Mouse (Mus musculus): ENCODE results near the gene Hopx. TPM values are rescaled to one million over a fixed set of nuclear protein-coding genes. Genes with fewer than 3 reads are reported as not detected.
"Not testable (repeated sequence)": the region's sequence is repeated elsewhere in the genome, so short reads cannot be mapped to it uniquely, and the experiment has no call there.

Gene Hopx
- polyA plus RNA-seq, 1 experiment from 2014 or later = 2.8 TPM

- Histone ChIP-seq H3K27me3 (no peaks in the 10 kb centered on the region), H3K9ac (no peak overlapping the region), H3K4me1 (peaks cover 10% of the 10 kb centered on the region), H3K9me3 (replicated peaks) (no peaks in the 10 kb centered on the region), H3K36me3 (no peaks in the 10 kb centered on the region), H3K27ac (no peak overlapping the region), H3K4me2 (replicated peaks) (no peak overlapping the region), H3K4me3 (no peak overlapping the region)
- 75% methylated on average over 2 of the region's 2 CpGs for WGBS
- ATAC-seq (ENCODE audit: low FRiP score) = no peak
Observed at GRCm38 (mm10) chr5:77112066-77112465, 2.9 kb downstream of the Hopx start.

- no peak overlapping the region for H3K4me3 ChIP-seq
- H3K4me2 ChIP-seq (replicated peaks) = no peak overlapping the region
- H3K27ac ChIP-seq = no peak overlapping the region
- no peaks in the 10 kb centered on the region for H3K27me3 ChIP-seq
- H3K4me1 ChIP-seq = peaks cover 4% of the 10 kb centered on the region; the same call in 1 of the 2 replicates
- no peak overlapping the region for H3K9ac ChIP-seq
- H3K9me3 ChIP-seq (replicated peaks) = no peaks in the 10 kb centered on the region
- no peaks in the 10 kb centered on the region for H3K36me3 ChIP-seq
- ATAC-seq (ENCODE audit: low FRiP score) = no peak
- WGBS = 91% methylated on average over 2 of the region's 2 CpGs
Observed at GRCm38 (mm10) chr5:77109814-77110213, 5.1 kb downstream of the Hopx start.

- Histone ChIP-seq H3K9me3 (replicated peaks) (no peaks in the 10 kb centered on the region), H3K4me2 (replicated peaks) (no peak overlapping the region), H3K4me3 (no peak overlapping the region), H3K4me1 (no peaks in the 10 kb centered on the region), H3K27ac (no peak overlapping the region), H3K27me3 (no peaks in the 10 kb centered on the region), H3K9ac (no peak overlapping the region), H3K36me3 (no peaks in the 10 kb centered on the region)
- ATAC-seq (ENCODE audit: low FRiP score) = no peak
- 94% methylated on average over 6 of the region's 6 CpGs for WGBS
Observed at GRCm38 (mm10) chr5:77108806-77109205, 6.1 kb downstream of the Hopx start.

GRCm38 (mm10) chr5:77107146-77107822 lies 7.6 kb downstream of the Hopx start:
- no peak for ATAC-seq (ENCODE audit: low FRiP score)
- H3K4me3 ChIP-seq = no peak overlapping the region
- 92% methylated on average over 11 of the region's 11 CpGs for WGBS
- no peak overlapping the region for H3K27ac ChIP-seq
- no peak overlapping the region for H3K9ac ChIP-seq
- H3K27me3 ChIP-seq = no peaks in the 10 kb centered on the region
- no peaks in the 10 kb centered on the region for H3K9me3 ChIP-seq (replicated peaks)
- H3K4me2 ChIP-seq (replicated peaks) = no peak overlapping the region
- peaks cover 10% of the 10 kb centered on the region; the same call in 1 of the 2 replicates for H3K4me1 ChIP-seq
- no peaks in the 10 kb centered on the region for H3K36me3 ChIP-seq

GRCm38 (mm10) chr5:77102522-77103365 lies 12.2 kb downstream of the Hopx start:
- no peak overlapping the region for H3K4me3 ChIP-seq
- no peaks in the 10 kb centered on the region for H3K27me3 ChIP-seq
- H3K27ac ChIP-seq = 0 out of 2 replicates have a peak overlapping the region, but pooled peaks have one; percentile 8
- no peaks in the 10 kb centered on the region for H3K36me3 ChIP-seq
- no peak overlapping the region for H3K4me2 ChIP-seq (replicated peaks)
- peak; percentile 56; the same call in 1 of the 2 replicates for ATAC-seq (ENCODE audit: low FRiP score)
- WGBS = 70% methylated on average over 15 of the region's 15 CpGs
- H3K9ac ChIP-seq = no peak overlapping the region
- no peaks in the 10 kb centered on the region for H3K9me3 ChIP-seq (replicated peaks)
- H3K4me1 ChIP-seq = peaks cover 10% of the 10 kb centered on the region; the same call in 1 of the 2 replicates

- Histone ChIP-seq H3K36me3 (no peaks in the 10 kb centered on the region), H3K9ac (no peak overlapping the region), H3K4me3 (no peak overlapping the region), H3K27ac (no peak overlapping the region), H3K27me3 (peaks cover 9% of the 10 kb centered on the region), H3K4me2 (replicated peaks) (no peak overlapping the region), H3K4me1 (peaks cover 10% of the 10 kb centered on the region; the same call in 1 of the 2 replicates), H3K9me3 (replicated peaks) (no peaks in the 10 kb centered on the region)
- no peak for ATAC-seq (ENCODE audit: low FRiP score)
- 83% methylated on average over 6 of the region's 6 CpGs for WGBS
Observed at GRCm38 (mm10) chr5:77100691-77101090, 14.2 kb downstream of the Hopx start.

GRCm38 (mm10) chr5:77099997-77100380 lies 14.9 kb downstream of the Hopx start:
- peaks cover 12% of the 10 kb centered on the region; the same call in 1 of the 2 replicates for H3K4me1 ChIP-seq
- no peak overlapping the region for H3K9ac ChIP-seq
- 79% methylated on average over 6 of the region's 6 CpGs for WGBS
- H3K27ac ChIP-seq = no peak overlapping the region
- H3K9me3 ChIP-seq (replicated peaks) = no peaks in the 10 kb centered on the region
- H3K4me2 ChIP-seq (replicated peaks) = no peak overlapping the region
- no peaks in the 10 kb centered on the region for H3K36me3 ChIP-seq
- no peak for ATAC-seq (ENCODE audit: low FRiP score)
- H3K4me3 ChIP-seq = no peak overlapping the region
- H3K27me3 ChIP-seq = peaks cover 15% of the 10 kb centered on the region

GRCm38 (mm10) chr5:77099317-77099996 lies 15.5 kb downstream of the Hopx start:
- H3K9me3 ChIP-seq (replicated peaks) = no peaks in the 10 kb centered on the region
- peaks cover 14% of the 10 kb centered on the region for H3K4me1 ChIP-seq
- H3K36me3 ChIP-seq = no peaks in the 10 kb centered on the region
- no peak overlapping the region for H3K27ac ChIP-seq
- 67% methylated on average over 11 of the region's 11 CpGs for WGBS
- H3K9ac ChIP-seq = no peak overlapping the region
- H3K4me3 ChIP-seq = no peak overlapping the region
- ATAC-seq (ENCODE audit: low FRiP score) = no peak
- peaks cover 15% of the 10 kb centered on the region for H3K27me3 ChIP-seq
- H3K4me2 ChIP-seq (replicated peaks) = no peak overlapping the region

GRCm38 (mm10) chr5:77098874-77099273 lies 16.0 kb downstream of the Hopx start:
- Histone ChIP-seq H3K36me3 (no peaks in the 10 kb centered on the region), H3K4me1 (peaks cover 20% of the 10 kb centered on the region), H3K9me3 (replicated peaks) (no peaks in the 10 kb centered on the region), H3K4me2 (replicated peaks) (no peak overlapping the region), H3K9ac (no peak overlapping the region), H3K4me3 (no peak overlapping the region), H3K27ac (no peak overlapping the region), H3K27me3 (peaks cover 15% of the 10 kb centered on the region)
- ATAC-seq (ENCODE audit: low FRiP score) = no peak
- 84% methylated on average over 3 of the region's 3 CpGs for WGBS

GRCm38 (mm10) chr5:77097686-77098085 lies 17.2 kb downstream of the Hopx start:
- H3K4me3 ChIP-seq = no peak overlapping the region
- no peak overlapping the region for H3K4me2 ChIP-seq (replicated peaks)
- WGBS = 51% methylated on average over 6 of the region's 6 CpGs
- H3K27ac ChIP-seq = no peak overlapping the region
- ATAC-seq (ENCODE audit: low FRiP score) = no peak
- no peaks in the 10 kb centered on the region for H3K9me3 ChIP-seq (replicated peaks)
- no peaks in the 10 kb centered on the region for H3K36me3 ChIP-seq
- no peak overlapping the region for H3K9ac ChIP-seq
- H3K27me3 ChIP-seq = peaks cover 18% of the 10 kb centered on the region
- H3K4me1 ChIP-seq = peaks cover 14% of the 10 kb centered on the region

GRCm38 (mm10) chr5:77096194-77096593 lies 18.7 kb downstream of the Hopx start:
- not testable (repeated sequence) for ATAC-seq (ENCODE audit: low FRiP score); H3K4me2 ChIP-seq (replicated peaks); H3K36me3 ChIP-seq; H3K9me3 ChIP-seq (replicated peaks); H3K4me3 ChIP-seq; H3K27ac ChIP-seq; H3K9ac ChIP-seq
- Histone ChIP-seq H3K27me3 (peaks cover 22% of the 10 kb centered on the region), H3K4me1 (peaks cover 12% of the 10 kb centered on the region)
- 91% methylated on average over 3 of the region's 3 CpGs for WGBS

Data from hindbrain, embryonic 12.5 days (tissue).